Mouse (Mus musculus) heart, embryonic 14.5 days (tissue): ENCODE results near the gene Ern1. TPM values are rescaled to one million over a fixed set of nuclear protein-coding genes. Genes with fewer than 3 reads are reported as not detected.
A peak's percentile ranks its signal among the peaks of the same experiment; 100 is the strongest.

Experiments
- ATAC-seq: fragments of 200-750 bp; cut with Nextera tagmentation; 2 replicates; pipeline ENCODE4 v1.8.0; 2017; ENCODE audit warnings: low read depth, moderate TSS enrichment; ENCODE audit not compliant: insufficient number of reproducible peaks, insufficient read depth, low FRiP score
- H3K27ac ChIP-seq, 2 experiments: fragments of 200-500 bp in 1 of 2; fragments of 300-500 bp in 1 of 2; sonication (generic) in 1 of 2; replicated peaks in 1 of 2; 2 replicates each; pipeline ENCODE4 v1.5.1; 2012 to 2014; ENCODE audit warnings: low read depth in 2 of 2, low read length in 2 of 2, control low read depth in 1 of 2, mild to moderate bottlenecking in 1 of 2, mixed read lengths in 1 of 2; ENCODE audit not compliant: control insufficient read depth in 1 of 2, insufficient read depth in 1 of 2
- H3K27me3 ChIP-seq: fragments of 300-500 bp; sonication (generic); 2 replicates; pipeline ENCODE4 v1.6.1; 2014; ENCODE audit warnings: mild to moderate bottlenecking, low read length, control low read depth; ENCODE audit not compliant: control insufficient read depth, insufficient read depth
- H3K36me3 ChIP-seq: fragments of 300-500 bp; sonication (generic); 2 replicates; pipeline ENCODE4 v1.6.1; 2014; ENCODE audit warnings: mild to moderate bottlenecking, control low read depth, low read length, mixed read lengths; ENCODE audit not compliant: control insufficient read depth, insufficient read depth
- H3K4me1 ChIP-seq, 2 experiments: fragments of 200-500 bp in 1 of 2; fragments of 300-500 bp in 1 of 2; sonication (generic) in 1 of 2; 2 replicates each; pipeline ENCODE4 v1.6.1; 2012 to 2014; ENCODE audit warnings: low read length in 2 of 2, control low read depth in 1 of 2, mixed read lengths in 1 of 2; ENCODE audit not compliant: control insufficient read depth in 2 of 2, insufficient read depth in 2 of 2
- H3K4me2 ChIP-seq: fragments of 300-500 bp; sonication (generic); 2 replicates; pipeline ENCODE4 v1.6.1; 2014; ENCODE audit warnings: mild to moderate bottlenecking, low read length
- H3K4me3 ChIP-seq, 2 experiments: fragments of 200-500 bp in 1 of 2; fragments of 300-500 bp in 1 of 2; sonication (generic) in 1 of 2; 2 replicates each; pipeline ENCODE4 v1.5.1; 2012 to 2014; ENCODE audit warnings: low read length in 2 of 2, mild to moderate bottlenecking in 2 of 2, control low read depth in 1 of 2, low read depth in 1 of 2, moderate library complexity in 1 of 2; ENCODE audit not compliant: control insufficient read depth in 1 of 2, insufficient read depth in 1 of 2
- H3K9ac ChIP-seq: fragments of 300-500 bp; sonication (generic); 2 replicates; pipeline ENCODE4 v1.6.1; 2014; ENCODE audit warnings: mild to moderate bottlenecking, low read length
- H3K9me3 ChIP-seq: fragments of 300-500 bp; sonication (generic); 2 replicates; pipeline ENCODE4 v1.6.1; 2016; ENCODE audit warnings: low read length, control low read depth; ENCODE audit not compliant: control insufficient read depth
- WGBS: fragments of 180-500 bp; shearing (Covaris S2); extraction: QIAGEN DNeasy Blood & Tissue Kit; methylation state at CpG from one replicate; pipeline ENCODE4 v1.1.7; 2014; 5-methylcytosine and 5-hydroxymethylcytosine counted together
- polyA plus RNA-seq: library from polyadenylated mRNA; unstranded; fragments of >200 nt; fragmentation: Nextera tagmentation; extraction: Ambion mirVana; gene quantifications from 2 replicates; pipeline ENCODE4 v1.2.1, GENCODE M21; 2014

Ern1 gene
- polyA plus RNA-seq, 1 experiment from 2014 or later, result 4.8 TPM

- Histone ChIP-seq H3K9me3 (no peaks in the 10 kb centered on the region), H3K4me1 (peaks cover 0 to 6% of the 10 kb centered on the region in 2 experiments; a peak in 2 of 4 replicates), H3K4me2 (no peak overlapping the region), H3K27me3 (no peaks in the 10 kb centered on the region), H3K9ac (no peak overlapping the region; the same call in 1 of the 2 replicates), H3K4me3 (no peak overlapping the region), H3K27ac (peak overlapping the region; percentile 32 to 41; a peak in 2 of 4 replicates), H3K36me3 (0 out of 2 replicates have a peak, but pooled peaks cover 8% of the 10 kb centered on the region)
- WGBS, result 69% methylated on average over 13 of the region's 13 CpGs
- ATAC-seq, result no peak
These were observed 15.2 kb upstream of the Ern1 start for GRCm38 (mm10) chr11:106502631-106503424.

- Histone ChIP-seq H3K4me2 (peak overlapping the region; percentile 84), H3K27me3 (no peaks in the 10 kb centered on the region), H3K4me3 (peak overlapping the region in 1 of 2 experiments; percentile 94; a peak in 1 of 4 replicates), H3K9me3 (no peaks in the 10 kb centered on the region), H3K4me1 (peaks cover 0 to 6% of the 10 kb centered on the region in 2 experiments; a peak in 2 of 4 replicates), H3K36me3 (0 out of 2 replicates have a peak, but pooled peaks cover 8% of the 10 kb centered on the region), H3K27ac (peak overlapping the region; percentile 98; a peak in 2 of 4 replicates), H3K9ac (peak overlapping the region; percentile 99)
- no peak for ATAC-seq
These were observed 14.5 kb upstream of the Ern1 start for GRCm38 (mm10) chr11:106502159-106502505.

GRCm38 (mm10) chr11:106501308-106502158, 13.9 kb upstream of the Ern1 start:
- Histone ChIP-seq H3K9ac (peak overlapping the region; percentile 99), H3K4me2 (peak overlapping the region; percentile 84), H3K27ac (peak overlapping the region; percentile 98), H3K27me3 (no peaks in the 10 kb centered on the region), H3K4me1 (peaks cover 0 to 6% of the 10 kb centered on the region in 2 experiments; a peak in 2 of 4 replicates), H3K4me3 (peak overlapping the region; percentile 90 to 94), H3K9me3 (no peaks in the 10 kb centered on the region), H3K36me3 (0 out of 2 replicates have a peak, but pooled peaks cover 8% of the 10 kb centered on the region)
- ATAC-seq, result peak; percentile 48
- WGBS, result 4% methylated on average over 22 of the region's 22 CpGs

- Histone ChIP-seq H3K9ac (peak overlapping the region; percentile 99), H3K27me3 (no peaks in the 10 kb centered on the region), H3K4me2 (peak overlapping the region; percentile 84), H3K4me1 (peaks cover 0 to 6% of the 10 kb centered on the region in 2 experiments; a peak in 2 of 4 replicates), H3K4me3 (peak overlapping the region; percentile 90 to 94), H3K27ac (peak overlapping the region; percentile 98), H3K36me3 (0 out of 2 replicates have a peak, but pooled peaks cover 2% of the 10 kb centered on the region), H3K9me3 (no peaks in the 10 kb centered on the region)
- WGBS, result under 1% methylated on average over 54 of the region's 55 CpGs
- peak; percentile 96 for ATAC-seq
These were observed 13.0 kb upstream of the Ern1 start for GRCm38 (mm10) chr11:106500393-106501307.

GRCm38 (mm10) chr11:106498739-106499379, 11.2 kb upstream of the Ern1 start:
- Histone ChIP-seq H3K27me3 (no peaks in the 10 kb centered on the region), H3K27ac (no peak overlapping the region), H3K36me3 (0 out of 2 replicates have a peak, but pooled peaks cover 2% of the 10 kb centered on the region), H3K9ac (no peak overlapping the region), H3K4me1 (peaks cover 0 to 6% of the 10 kb centered on the region in 2 experiments; a peak in 2 of 4 replicates), H3K9me3 (no peaks in the 10 kb centered on the region), H3K4me3 (no peak overlapping the region), H3K4me2 (no peak overlapping the region)
- no peak for ATAC-seq
- WGBS, result 34% methylated on average over 4 of the region's 4 CpGs

- H3K36me3 ChIP-seq, result no peaks in the 10 kb centered on the region
- H3K4me3 ChIP-seq, result no peak overlapping the region
- 89% methylated on average over 2 of the region's 2 CpGs for WGBS
- H3K9ac ChIP-seq, result no peak overlapping the region
- no peak for ATAC-seq
- H3K27ac ChIP-seq, result no peak overlapping the region
- H3K4me1 ChIP-seq, result peaks cover 0 to 6% of the 10 kb centered on the region in 2 experiments; a peak in 2 of 4 replicates
- no peak overlapping the region for H3K4me2 ChIP-seq
- H3K27me3 ChIP-seq, result no peaks in the 10 kb centered on the region
- H3K9me3 ChIP-seq, result no peaks in the 10 kb centered on the region
These were observed 10.3 kb upstream of the Ern1 start for GRCm38 (mm10) chr11:106497926-106498325.
